Mouse (Mus musculus) hindbrain, embryonic 14.5 days (tissue): ENCODE data around the gene Unc13d. TPM values are rescaled to one million over a fixed set of nuclear protein-coding genes. Genes with fewer than 3 reads are reported as not detected.

Experiments
- polyA plus RNA-seq: library from polyadenylated mRNA; unstranded; fragments of >200 nt; fragmentation: Nextera tagmentation; extraction: Ambion mirVana; gene quantifications from 2 replicates; pipeline ENCODE4 v1.2.1, GENCODE M21; 2014

Gene Unc13d
- polyA plus RNA-seq, 1 experiment from 2014 or later = 0.75 TPM

Other genes starting within 250 kb of the Unc13d start
- gene Myo15b, start 219.6 kb downstream of the Unc13d start, polyA plus RNA-seq = 0.13 TPM in 1 of 2 replicates, not detected in the other
- gene Smim5, start 178.0 kb downstream of the Unc13d start, polyA plus RNA-seq = 2.9 and 4.6 TPM in 2 replicates
- not detected in 2 replicates for gene Smim6, start 165.9 kb downstream of the Unc13d start, polyA plus RNA-seq
- gene Sap30bp, start 144.7 kb downstream of the Unc13d start, polyA plus RNA-seq = 40.5 and 41.8 TPM in 2 replicates
- gene Recql5, start 144.5 kb downstream of the Unc13d start, polyA plus RNA-seq = 16.7 and 17.2 TPM in 2 replicates
- gene Itgb4, start 103.3 kb downstream of the Unc13d start, polyA plus RNA-seq = 1.5 and 1.6 TPM in 2 replicates
- 48.6 and 54.4 TPM in 2 replicates for gene Galk1, start 65.2 kb downstream of the Unc13d start, polyA plus RNA-seq
- 1,746 and 2,054 TPM in 2 replicates for gene H3f3b, start 50.0 kb downstream of the Unc13d start, polyA plus RNA-seq
- gene Unk, start 47.6 kb downstream of the Unc13d start, polyA plus RNA-seq = 25.6 and 29.3 TPM in 2 replicates
- gene Wbp2, start 9.0 kb upstream of the Unc13d start, polyA plus RNA-seq = 164 and 183 TPM in 2 replicates
- 9.4 and 10.6 TPM in 2 replicates for gene Trim47, start 49.2 kb upstream of the Unc13d start, polyA plus RNA-seq
- gene Trim65, start 53.2 kb upstream of the Unc13d start, polyA plus RNA-seq = 2.7 and 2.9 TPM in 2 replicates
- gene Mrpl38, start 60.9 kb upstream of the Unc13d start, polyA plus RNA-seq = 79.4 and 83.1 TPM in 2 replicates
- gene Fbf1, start 90.2 kb upstream of the Unc13d start, polyA plus RNA-seq = 43.0 and 45.4 TPM in 2 replicates
- gene Ten1, start 120.9 kb upstream of the Unc13d start, polyA plus RNA-seq = 80.7 and 88.0 TPM in 2 replicates
- gene Acox1, start 121.1 kb upstream of the Unc13d start, polyA plus RNA-seq = 67.5 and 75.7 TPM in 2 replicates
- 0.62 and 0.64 TPM in 2 replicates for gene Evpl, start 160.1 kb upstream of the Unc13d start, polyA plus RNA-seq
- gene Srp68, start 196.3 kb upstream of the Unc13d start, polyA plus RNA-seq = 52.0 and 54.0 TPM in 2 replicates
- gene Galr2, start 203.0 kb upstream of the Unc13d start, polyA plus RNA-seq = 0.55 and 0.57 TPM in 2 replicates
- 115 and 118 TPM in 2 replicates for gene Exoc7, start 229.3 kb upstream of the Unc13d start, polyA plus RNA-seq